Comparison of ENCODE assay signal across 8 mouse cellular contexts in genomic region chr7:45405091-45406075, GRCm38 (mm10). TPM values are rescaled to one million over a fixed set of nuclear protein-coding genes. Genes with fewer than 3 reads are reported as not detected.
A peak's percentile ranks its signal among the peaks of the same experiment; 100 is the strongest.
DNase-seq lines count a peak whose midpoint lies in the region; ATAC-seq lines count a peak whose summit lies in the region.

Gene Kcna7 (plus strand): TSS chr7:45405653.

- H3K9me3 ChIP-seq in intestine, embryonic 14.5 days (ENCODE audit: control insufficient read depth, low read length) = no peaks in the 10 kb centered on the region
- peaks cover 3% of the 10 kb centered on the region; the same call in 1 of the 2 replicates for H3K9me3 ChIP-seq in megakaryocyte, embryonic 14.5 days

- H3K27ac ChIP-seq in intestine, embryonic 14.5 days (ENCODE audit: low read depth) = no peak within 1 kb of the TSS

- peaks cover 54% of the 10 kb centered on the region for H3K27me3 ChIP-seq in intestine, embryonic 14.5 days (replicated peaks; ENCODE audit: control insufficient read depth, insufficient read depth, low read length)
- H3K27me3 ChIP-seq in megakaryocyte, embryonic 14.5 days (replicated peaks) = peaks cover 71% of the 10 kb centered on the region

- H3K36me3 ChIP-seq in intestine, embryonic 14.5 days (ENCODE audit: control insufficient read depth, insufficient read depth, low read length) = no peaks in the 10 kb centered on the region
- H3K36me3 ChIP-seq in megakaryocyte, embryonic 14.5 days (replicated peaks; ENCODE audit: low read length) = no peaks in the 10 kb centered on the region

- 16% methylated on average over 28 of the region's 28 CpGs for WGBS in intestine, embryonic 14.5 days

- intact Hi-C loops in left cerebral cortex, postnatal 14 days (cut with DNase I) = loop anchor here (2.0 kb wide), 1 partner anchor 155 kb away; no protein-coding TSS in a partner anchor

- H3K4me1 ChIP-seq in intestine, embryonic 14.5 days (replicated peaks; ENCODE audit: control insufficient read depth, insufficient read depth, low read length) = 0 out of 2 replicates have a peak, but pooled peaks cover 4% of the 10 kb centered on the region
- peaks cover 35% of the 10 kb centered on the region for H3K4me1 ChIP-seq in megakaryocyte, embryonic 14.5 days

- peak within 1 kb of the TSS; percentile 52 for H3K4me2 ChIP-seq in intestine, embryonic 14.5 days (ENCODE audit: low read length)

- H3K4me3 ChIP-seq in intestine, embryonic 14.5 days (ENCODE audit: low read depth, low read length) = peak within 1 kb of the TSS; percentile 36
- H3K4me3 ChIP-seq in megakaryocyte, embryonic 14.5 days (replicated peaks) = peak within 1 kb of the TSS; percentile 91

- DNase-seq in adrenal gland, adult 8-10 months = peak; percentile 44
- peak; percentile 69 for DNase-seq in embryo, embryonic 10.5 days (ENCODE audit: low spot score)
- peak in 1 of 2 experiments; percentile 71 for DNase-seq in gastrocnemius, postnatal 4 days (ENCODE audit: low spot score in 2 of 2)
- peak; percentile 85 for DNase-seq in intestine, embryonic 14.5 days (ENCODE audit: low spot score)
- peak; percentile 57 to 72 for DNase-seq in left cerebral cortex, postnatal 14 days (ENCODE audit: low spot score in 2 of 2)
- DNase-seq in right cerebral cortex, postnatal 4 days = peak; percentile 67

- H3K9ac ChIP-seq in intestine, embryonic 14.5 days (ENCODE audit: low read length) = no peak within 1 kb of the TSS; the same call in 1 of the 2 replicates

- ATAC-seq in intestine, embryonic 14.5 days (replicated peaks; ENCODE audit: low FRiP score, low TSS enrichment, low read depth) = peak; percentile 22; the same call in 1 of the 2 replicates
- no peak for ATAC-seq in activated CD4-positive, CD25-positive, alpha-beta regulatory T cell, adult 4 months

RNA-seq across cellular contexts. Expression of gene Kcna7, which starts in this region (rescaled TPM):
- total RNA-seq in adrenal gland, adult 8-10 months (2022) = not detected
- total RNA-seq in gastrocnemius, postnatal 4 days (2021) = 10 to 100 TPM; 11.4 to 12.8 TPM
- polyA plus RNA-seq in intestine, embryonic 14.5 days (2014; fragmentation: Nextera tagmentation; extraction: Ambion mirVana) = 0.11 TPM in 1 of 2 replicates, not detected in the other
- total RNA-seq in left cerebral cortex, postnatal 14 days (2021) = under 1 TPM in 1 of 2 experiments, not detected in 1; 0.15 TPM
- not detected in 2 replicates for polyA plus RNA-seq in megakaryocyte, embryonic 14.5 days (2012; ENCODE audit: insufficient read depth, low replicate concordance)
- polyA plus RNA-seq in activated CD4-positive, CD25-positive, alpha-beta regulatory T cell, adult 4 months (2017; shearing (Covaris generic)) = not detected

Comparison
In these comparisons a context has a peak if more than half of its experiments do, and no peak if none do; other contexts are left out.
1. RNA of gene Kcna7 (total RNA-seq): 11.4 to 12.8 TPM in gastrocnemius, postnatal 4 days; 0.15 TPM in left cerebral cortex, postnatal 14 days and not detected in adrenal gland, adult 8-10 months; every median in the first group is over 10 times any median in the second.
2. Peak in DNase-seq in adrenal gland, adult 8-10 months; RNA of the gene not detected or under 1 TPM.
3. Peak in DNase-seq, ATAC-seq, H3K4me3 ChIP-seq and H3K4me2 ChIP-seq in intestine, embryonic 14.5 days; RNA of the gene not detected or under 1 TPM.
4. Peak in DNase-seq in left cerebral cortex, postnatal 14 days; RNA of the gene not detected or under 1 TPM.